Mouse (Mus musculus): ENCODE results near the gene Cit.

- TF ChIP-seq POLR2A (IDR thresholded peaks at IDR 0.05; ENCODE audit: insufficient read length, low read depth) = no peak
- TF ChIP-seq USF1 (IDR thresholded peaks at IDR 0.05; ENCODE audit: low read depth) = no peak
- no peak for TF ChIP-seq MAX (IDR thresholded peaks at IDR 0.05; ENCODE audit: low read depth)
- no peak for TF ChIP-seq MYOD1 (IDR thresholded peaks at IDR 0.05; ENCODE audit: control insufficient read depth in 1 of 3, insufficient read length in 2 of 3, low read depth in 2 of 3)
- no peak for TF ChIP-seq MYOG (IDR thresholded peaks at IDR 0.05; ENCODE audit: control insufficient read depth in 1 of 3, insufficient read depth in 1 of 3, insufficient read length in 2 of 3, low read depth in 2 of 3)
- TF ChIP-seq E2F4 (IDR thresholded peaks at IDR 0.05; ENCODE audit: insufficient read depth) = no peak
- TF ChIP-seq POLR2AphosphoS2 (IDR thresholded peaks at IDR 0.05; ENCODE audit: insufficient read length, low read depth) = no peak
- no peak for TF ChIP-seq REST (IDR thresholded peaks at IDR 0.05; ENCODE audit: insufficient read depth, insufficient read length)
Observed at GRCm38 (mm10) chr5:116042241-116042640, 197.2 kb downstream of the Cit start.

Data from myocyte (in vitro differentiated cells).